Mouse (Mus musculus): ENCODE data around the gene Srebf2. TPM values are rescaled to one million over a fixed set of nuclear protein-coding genes. Genes with fewer than 3 reads are reported as not detected.

Gene Srebf2
- polyA plus RNA-seq, 1 experiment from 2014 or later, result 159 TPM

GRCm38 (mm10) chr15:82184183-82184582 is 37.2 kb downstream of the Srebf2 start:
- Histone ChIP-seq H3K36me3 (peaks cover 98% of the 10 kb centered on the region), H3K9ac (no peak overlapping the region), H3K4me1 (no peaks in the 10 kb centered on the region), H3K4me3 (replicated peaks) (no peak overlapping the region), H3K27ac (replicated peaks) (no peak overlapping the region), H3K4me2 (replicated peaks) (no peak overlapping the region), H3K9me3 (replicated peaks) (peaks cover 5% of the 10 kb centered on the region; the same call in 1 of the 2 replicates), H3K27me3 (no peaks in the 10 kb centered on the region)
- 80% methylated on average over 7 of the region's 7 CpGs for WGBS
- no peak for ATAC-seq (ENCODE audit: insufficient number of reproducible peaks, low FRiP score, low TSS enrichment, low read depth)

DNA sequence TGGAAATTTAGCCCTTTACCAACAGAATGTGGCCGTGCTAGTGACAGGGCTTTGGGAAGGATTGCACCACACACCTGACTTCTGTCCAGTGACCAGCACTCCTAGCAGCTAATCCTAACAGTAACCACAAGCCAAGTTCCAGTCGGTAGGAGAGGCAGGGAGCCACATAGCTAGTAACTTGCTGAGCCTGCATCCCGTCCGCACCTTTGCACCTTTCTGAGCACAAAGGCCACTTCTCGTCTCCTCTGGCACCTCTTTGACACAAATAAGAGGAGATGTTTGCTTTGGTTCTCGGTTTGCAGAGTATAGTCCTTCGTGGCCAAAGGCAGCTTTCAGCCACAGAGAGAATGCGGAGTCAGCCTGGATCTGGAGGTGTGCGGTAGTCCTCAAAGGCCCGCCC is 37.7 kb downstream of the Srebf2 start:
- H3K4me2 ChIP-seq (replicated peaks), result no peak overlapping the region
- H3K27me3 ChIP-seq, result no peaks in the 10 kb centered on the region
- no peaks in the 10 kb centered on the region for H3K4me1 ChIP-seq
- no peak overlapping the region for H3K9ac ChIP-seq
- H3K27ac ChIP-seq (replicated peaks), result no peak overlapping the region
- peaks cover 5% of the 10 kb centered on the region; the same call in 1 of the 2 replicates for H3K9me3 ChIP-seq (replicated peaks)
- H3K36me3 ChIP-seq, result peaks cover 98% of the 10 kb centered on the region
- no peak overlapping the region for H3K4me3 ChIP-seq (replicated peaks)
- 90% methylated on average over 10 of the region's 10 CpGs for WGBS
- ATAC-seq (ENCODE audit: insufficient number of reproducible peaks, low FRiP score, low TSS enrichment, low read depth), result no peak

DNA sequence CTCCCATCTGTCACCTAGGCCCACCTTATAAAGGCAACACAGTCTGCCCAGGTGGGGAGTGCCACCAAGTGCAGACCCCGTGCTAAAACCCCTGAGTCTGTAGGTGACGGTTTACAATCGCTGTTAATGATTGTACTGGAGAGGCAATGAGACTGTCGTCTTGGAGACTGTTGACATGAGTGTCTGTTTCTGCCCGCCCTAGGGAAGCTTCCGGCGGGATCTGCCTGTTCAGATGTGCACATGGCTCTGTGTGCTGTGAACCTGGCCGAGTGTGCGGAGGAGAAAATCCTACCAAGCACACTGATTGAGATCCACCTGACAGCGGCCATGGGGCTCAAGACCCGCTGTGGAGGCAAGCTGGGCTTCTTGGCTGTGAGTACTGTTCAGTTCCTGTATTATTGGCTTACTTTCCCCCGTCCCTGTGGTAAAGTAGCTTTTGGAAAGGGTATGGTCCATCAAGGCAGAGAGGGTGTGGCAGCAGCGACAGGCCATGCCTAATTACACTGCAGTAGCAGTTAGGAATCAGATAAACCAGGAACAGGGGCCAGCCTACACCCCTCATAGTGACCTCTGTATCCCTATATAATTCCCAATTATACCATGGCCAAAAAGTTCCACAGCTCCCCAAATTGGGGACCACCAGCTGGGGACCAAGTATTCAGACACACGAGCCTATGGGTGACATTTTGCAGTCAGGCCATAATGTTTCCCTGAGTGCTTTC is 38.2 kb downstream of the Srebf2 start:
- no peaks in the 10 kb centered on the region for H3K27me3 ChIP-seq
- no peak overlapping the region for H3K4me3 ChIP-seq (replicated peaks)
- H3K9me3 ChIP-seq (replicated peaks), result peaks cover 5% of the 10 kb centered on the region; the same call in 1 of the 2 replicates
- 85% methylated on average over 14 of the region's 14 CpGs for WGBS
- H3K4me2 ChIP-seq (replicated peaks), result no peak overlapping the region
- no peaks in the 10 kb centered on the region for H3K4me1 ChIP-seq
- H3K9ac ChIP-seq, result no peak overlapping the region
- H3K27ac ChIP-seq (replicated peaks), result no peak overlapping the region
- H3K36me3 ChIP-seq, result peaks cover 98% of the 10 kb centered on the region
- ATAC-seq (ENCODE audit: insufficient number of reproducible peaks, low FRiP score, low TSS enrichment, low read depth), result no peak

DNA sequence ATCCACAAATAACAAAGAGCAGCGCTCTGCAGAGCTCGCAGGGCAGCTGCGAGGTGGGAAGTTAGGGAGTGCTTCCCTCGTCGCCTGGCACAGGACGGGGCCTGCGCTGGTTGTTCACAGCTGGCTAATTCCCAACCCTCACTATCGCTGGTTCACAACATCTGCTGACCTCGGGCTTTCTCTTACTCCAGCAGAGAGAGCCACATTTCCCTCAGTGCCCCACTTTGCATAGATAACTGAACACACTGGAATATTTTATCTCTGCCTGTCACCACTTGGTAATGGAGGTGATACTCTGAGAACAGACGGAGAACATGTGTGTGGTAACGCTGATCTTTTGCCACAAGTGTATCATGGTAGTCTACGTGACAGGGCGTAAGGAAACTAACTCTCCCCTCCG is 39.1 kb downstream of the Srebf2 start:
- H3K4me1 ChIP-seq, result no peaks in the 10 kb centered on the region
- H3K27ac ChIP-seq (replicated peaks), result no peak overlapping the region
- H3K4me2 ChIP-seq (replicated peaks), result no peak overlapping the region
- H3K4me3 ChIP-seq (replicated peaks), result no peak overlapping the region
- H3K36me3 ChIP-seq, result peaks cover 93% of the 10 kb centered on the region
- H3K9ac ChIP-seq, result no peak overlapping the region
- WGBS, result 79% methylated on average over 14 of the region's 14 CpGs
- peaks cover 5% of the 10 kb centered on the region; the same call in 1 of the 2 replicates for H3K9me3 ChIP-seq (replicated peaks)
- H3K27me3 ChIP-seq, result no peaks in the 10 kb centered on the region
- no peak for ATAC-seq (ENCODE audit: insufficient number of reproducible peaks, low FRiP score, low TSS enrichment, low read depth)

DNA sequence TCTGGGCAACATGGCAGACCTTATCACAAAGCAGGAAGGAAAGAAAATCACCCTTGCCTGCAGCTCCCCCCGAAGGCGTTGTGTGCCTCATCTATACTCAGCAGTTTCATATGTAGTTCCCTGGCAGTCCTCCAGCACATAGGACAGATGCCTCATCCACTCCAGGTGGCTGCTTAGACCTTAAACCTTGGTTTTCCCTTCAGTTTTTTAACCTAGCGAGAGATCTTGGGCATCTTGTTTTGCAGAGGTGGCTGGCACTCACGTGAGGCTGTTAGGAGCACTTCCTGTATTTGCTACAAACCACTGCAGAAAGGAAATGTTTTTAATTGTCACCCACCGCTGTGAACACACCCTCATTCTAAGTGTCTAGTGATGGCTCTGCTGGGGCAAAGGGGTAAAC is 40.0 kb downstream of the Srebf2 start:
- no peak overlapping the region for H3K9ac ChIP-seq
- no peak overlapping the region for H3K27ac ChIP-seq (replicated peaks)
- H3K36me3 ChIP-seq, result peaks cover 93% of the 10 kb centered on the region
- no peak for ATAC-seq (ENCODE audit: insufficient number of reproducible peaks, low FRiP score, low TSS enrichment, low read depth)
- no peaks in the 10 kb centered on the region for H3K27me3 ChIP-seq
- no peaks in the 10 kb centered on the region for H3K4me1 ChIP-seq
- H3K9me3 ChIP-seq (replicated peaks), result peaks cover 3% of the 10 kb centered on the region; the same call in 1 of the 2 replicates
- no peak overlapping the region for H3K4me3 ChIP-seq (replicated peaks)
- no peak overlapping the region for H3K4me2 ChIP-seq (replicated peaks)
- WGBS, result 84% methylated on average over 5 of the region's 5 CpGs

- Histone ChIP-seq H3K9ac (no peak overlapping the region), H3K27me3 (no peaks in the 10 kb centered on the region), H3K9me3 (replicated peaks) (no peaks in the 10 kb centered on the region), H3K36me3 (peaks cover 93% of the 10 kb centered on the region), H3K4me1 (no peaks in the 10 kb centered on the region), H3K27ac (replicated peaks) (no peak overlapping the region), H3K4me3 (replicated peaks) (no peak overlapping the region), H3K4me2 (replicated peaks) (no peak overlapping the region)
- ATAC-seq (ENCODE audit: insufficient number of reproducible peaks, low FRiP score, low TSS enrichment, low read depth), result no peak
- WGBS, result 82% methylated on average over 4 of the region's 4 CpGs
Observed at GRCm38 (mm10) chr15:82187401-82187800, 40.4 kb downstream of the Srebf2 start.

- no peak overlapping the region for H3K27ac ChIP-seq (replicated peaks)
- no peaks in the 10 kb centered on the region for H3K9me3 ChIP-seq (replicated peaks)
- no peaks in the 10 kb centered on the region for H3K27me3 ChIP-seq
- H3K9ac ChIP-seq, result no peak overlapping the region
- ATAC-seq (ENCODE audit: insufficient number of reproducible peaks, low FRiP score, low TSS enrichment, low read depth), result no peak
- 77% methylated on average over 1 of the region's 1 CpGs for WGBS
- H3K4me3 ChIP-seq (replicated peaks), result no peak overlapping the region
- no peak overlapping the region for H3K4me2 ChIP-seq (replicated peaks)
- H3K4me1 ChIP-seq, result no peaks in the 10 kb centered on the region
- peaks cover 93% of the 10 kb centered on the region for H3K36me3 ChIP-seq
Observed at GRCm38 (mm10) chr15:82187924-82188323, 40.9 kb downstream of the Srebf2 start.

DNA sequence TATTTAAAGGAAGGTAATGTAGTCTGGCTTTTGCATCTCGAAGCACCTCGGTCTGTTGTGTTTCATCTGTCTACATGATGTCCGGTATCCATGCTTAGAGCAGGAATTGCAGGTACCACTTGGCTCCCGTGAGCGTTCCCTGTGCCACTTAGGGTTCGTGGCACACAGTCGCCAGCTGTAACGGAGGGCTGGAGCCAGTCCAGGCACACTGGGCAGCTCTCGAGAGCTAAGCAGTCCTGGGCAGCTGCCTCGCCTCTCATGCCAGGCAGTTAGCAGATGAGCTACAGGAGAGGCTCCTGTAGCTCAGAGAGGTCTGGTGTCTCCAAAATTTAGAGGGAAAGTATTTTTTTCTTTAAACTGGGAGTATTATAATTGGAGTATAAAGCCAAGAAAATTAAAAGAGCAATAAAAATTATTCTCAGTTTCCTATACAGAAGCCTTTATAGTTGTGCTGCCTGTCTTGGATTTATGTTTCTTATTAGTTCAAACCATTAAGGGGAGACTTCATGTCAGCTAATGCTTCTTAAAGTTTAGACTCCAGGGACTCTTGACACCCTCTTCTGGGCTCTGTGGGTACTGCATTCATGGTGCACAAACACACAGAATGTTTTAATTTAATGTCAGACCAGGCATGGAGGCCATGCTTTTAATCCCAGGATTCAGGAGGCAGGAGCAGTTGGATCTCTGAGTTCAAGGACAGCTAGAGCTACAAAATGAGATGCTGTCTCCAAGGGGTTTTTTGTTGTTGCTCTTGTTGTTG is 41.7 kb downstream of the Srebf2 start:
- Histone ChIP-seq H3K4me3 (replicated peaks) (no peak overlapping the region), H3K27me3 (no peaks in the 10 kb centered on the region), H3K9me3 (replicated peaks) (no peaks in the 10 kb centered on the region), H3K36me3 (peaks cover 93% of the 10 kb centered on the region), H3K9ac (no peak overlapping the region), H3K27ac (replicated peaks) (no peak overlapping the region), H3K4me1 (no peaks in the 10 kb centered on the region), H3K4me2 (replicated peaks) (no peak overlapping the region)
- WGBS, result 96% methylated on average over 10 of the region's 10 CpGs
- no peak for ATAC-seq (ENCODE audit: insufficient number of reproducible peaks, low FRiP score, low TSS enrichment, low read depth)

GRCm38 (mm10) chr15:82192617-82193016 is 45.6 kb downstream of the Srebf2 start:
- Histone ChIP-seq H3K9me3 (replicated peaks) (no peaks in the 10 kb centered on the region), H3K4me2 (replicated peaks) (no peak overlapping the region), H3K4me1 (no peaks in the 10 kb centered on the region), H3K36me3 (peaks cover 92% of the 10 kb centered on the region), H3K9ac (no peak overlapping the region), H3K4me3 (replicated peaks) (no peak overlapping the region), H3K27me3 (no peaks in the 10 kb centered on the region), H3K27ac (replicated peaks) (no peak overlapping the region)
- WGBS, result 62% methylated on average over 8 of the region's 8 CpGs
- ATAC-seq (ENCODE audit: insufficient number of reproducible peaks, low FRiP score, low TSS enrichment, low read depth), result no peak

GRCm38 (mm10) chr15:82196300-82196699 is 49.3 kb downstream of the Srebf2 start:
- no peaks in the 10 kb centered on the region for H3K27me3 ChIP-seq
- H3K4me1 ChIP-seq, result no peaks in the 10 kb centered on the region
- no peak overlapping the region for H3K9ac ChIP-seq
- peaks cover 98% of the 10 kb centered on the region for H3K36me3 ChIP-seq
- no peak overlapping the region for H3K27ac ChIP-seq (replicated peaks)
- H3K9me3 ChIP-seq (replicated peaks), result no peaks in the 10 kb centered on the region
- no peak for ATAC-seq (ENCODE audit: insufficient number of reproducible peaks, low FRiP score, low TSS enrichment, low read depth)
- H3K4me3 ChIP-seq (replicated peaks), result no peak overlapping the region
- H3K4me2 ChIP-seq (replicated peaks), result no peak overlapping the region
- WGBS, result 85% methylated on average over 12 of the region's 12 CpGs

GRCm38 (mm10) chr15:82197246-82197750 is 50.3 kb downstream of the Srebf2 start:
- Histone ChIP-seq H3K4me2 (replicated peaks) (no peak overlapping the region), H3K36me3 (peaks cover 98% of the 10 kb centered on the region), H3K4me3 (replicated peaks) (no peak overlapping the region), H3K27ac (replicated peaks) (no peak overlapping the region), H3K9ac (no peak overlapping the region), H3K27me3 (no peaks in the 10 kb centered on the region), H3K9me3 (replicated peaks) (no peaks in the 10 kb centered on the region), H3K4me1 (no peaks in the 10 kb centered on the region)
- 87% methylated on average over 10 of the region's 10 CpGs for WGBS
- ATAC-seq (ENCODE audit: insufficient number of reproducible peaks, low FRiP score, low TSS enrichment, low read depth), result no peak

Measured in embryonic facial prominence, embryonic 15.5 days (tissue).